Mouse (Mus musculus) bone marrow macrophage, adult 2 months (primary cell): Measurements from ENCODE around the gene Gm2115.

ENCODE experiments used
- CTCF ChIP-seq: IDR thresholded peaks from 2 replicates; pipeline ENCODE4 v1.5.1; 2012; ENCODE audit warnings: low read depth, mild to moderate bottlenecking, low read length, moderate library complexity
- POLR2A ChIP-seq: IDR thresholded peaks from 2 replicates; pipeline ENCODE4 v1.6.1; 2012; ENCODE audit warnings: mild to moderate bottlenecking, low read depth, low read length, borderline replicate concordance

DNA sequence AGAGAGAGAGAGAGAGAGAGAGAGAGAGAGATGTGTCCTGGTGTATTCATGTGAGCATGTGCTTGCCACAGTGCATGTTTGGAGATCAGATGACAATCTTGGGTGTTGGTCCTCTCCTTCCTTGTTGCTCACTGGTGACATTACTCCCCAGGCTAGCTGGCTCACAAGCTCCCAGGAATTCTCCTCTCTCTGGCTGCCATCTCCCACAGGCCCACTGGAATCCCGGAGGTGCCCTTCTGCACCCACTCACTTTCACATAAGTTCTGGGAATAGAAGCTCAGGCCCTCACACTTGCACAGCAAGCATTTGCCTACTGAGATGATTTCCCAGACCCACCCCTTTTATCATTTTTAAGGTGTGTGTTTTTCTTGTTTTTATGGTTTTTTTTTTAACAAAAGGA, 51.0 kb downstream of the Gm2115 start:
- no peak for TF ChIP-seq CTCF
- no peak for TF ChIP-seq POLR2A
